Mouse (Mus musculus) kidney, adult 8-10 months (tissue): Measurements from ENCODE around the gene Fndc3b.
A peak's percentile ranks its signal among the peaks of the same experiment; 100 is the strongest.

ENCODE experiments used
- DNase-seq, 2 experiments: peaks; one replicate each; pipeline ENCODE4 v3.0.0; 2022

Gene Fndc3b

GRCm38 (mm10) chr3:27458416-27458815 lies 252.7 kb downstream of the Fndc3b start:
- DNase-seq = no peak

GRCm38 (mm10) chr3:27456514-27456913 lies 254.6 kb downstream of the Fndc3b start:
- DNase-seq = no peak

DNA sequence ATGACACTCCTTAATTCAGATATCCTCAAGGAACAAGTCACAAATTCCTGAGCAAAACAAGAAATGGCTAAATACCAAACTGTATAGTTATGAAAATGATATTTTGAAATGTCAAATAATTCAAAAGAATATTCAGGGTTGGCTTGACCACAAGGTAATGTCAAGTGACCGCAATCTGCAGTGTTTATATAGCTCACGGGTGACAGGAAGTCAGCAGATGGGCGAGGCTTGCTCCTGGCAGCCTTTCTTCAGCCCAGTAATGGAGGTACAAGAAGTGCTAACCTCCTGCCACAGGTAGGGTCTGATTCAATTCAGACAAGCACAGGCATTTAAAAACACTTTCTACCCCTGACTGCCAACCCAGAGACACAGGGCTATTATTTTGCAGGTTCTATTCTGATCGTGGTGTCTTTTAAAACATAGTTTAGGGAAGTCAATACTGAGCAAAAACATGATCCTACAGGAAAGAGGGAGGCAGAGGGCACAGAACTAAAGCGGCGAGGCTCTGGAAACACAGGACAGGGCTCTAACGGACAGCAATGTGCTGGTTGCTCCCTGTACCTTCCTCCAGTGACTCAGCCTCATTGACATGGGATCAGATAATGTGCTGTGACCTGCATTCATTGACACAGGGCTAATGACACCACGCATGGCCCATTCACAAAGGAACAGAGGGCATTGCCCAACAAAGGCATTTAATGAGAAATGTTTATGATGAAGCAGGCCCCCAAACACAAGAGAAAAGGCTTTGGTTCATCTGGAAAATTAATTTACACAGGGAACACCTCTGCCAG lies 256.5 kb downstream of the Fndc3b start:
- no peak for DNase-seq

GRCm38 (mm10) chr3:27453453-27454098 lies 257.5 kb downstream of the Fndc3b start:
- DNase-seq = peak; percentile 19 to 29

GRCm38 (mm10) chr3:27449447-27449846 lies 261.7 kb downstream of the Fndc3b start:
- DNase-seq = no peak

- DNase-seq = peak in 1 of 2 experiments; percentile 16
Measured at GRCm38 (mm10) chr3:27448367-27448766, 262.7 kb downstream of the Fndc3b start.

GRCm38 (mm10) chr3:27439704-27440103 lies 271.4 kb downstream of the Fndc3b start:
- DNase-seq = no peak

DNA sequence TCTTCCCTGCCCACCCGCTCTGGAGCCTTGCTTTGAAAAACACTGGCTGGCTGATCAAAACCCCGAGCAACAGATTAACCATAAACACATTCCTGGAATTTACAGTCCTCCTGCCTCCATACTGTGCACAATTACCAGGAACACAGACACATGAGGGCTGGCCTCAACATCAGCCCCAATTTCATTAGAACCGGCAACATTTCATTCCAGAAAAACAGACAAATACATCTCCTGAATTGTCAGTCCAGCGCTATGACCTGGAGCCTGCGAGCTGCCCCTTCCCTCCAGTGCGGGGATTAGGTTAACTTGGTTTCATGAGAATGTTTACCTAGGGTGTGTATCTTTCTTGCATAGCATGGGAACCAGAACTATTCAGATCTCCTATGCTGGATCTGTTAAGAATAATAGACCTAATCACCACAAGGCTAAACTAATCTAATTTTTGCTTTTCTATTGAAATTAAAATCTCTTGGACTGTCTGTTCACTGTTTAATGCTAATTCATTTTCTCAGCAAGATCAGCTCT lies 275.9 kb downstream of the Fndc3b start:
- no peak for DNase-seq

- peak; percentile 19 to 52 for DNase-seq
Measured at GRCm38 (mm10) chr3:27432981-27433380, 278.1 kb downstream of the Fndc3b start.

GRCm38 (mm10) chr3:27430621-27431263 lies 280.4 kb downstream of the Fndc3b start:
- DNase-seq = peak; percentile 45 to 65

GRCm38 (mm10) chr3:27427406-27427805 lies 283.7 kb downstream of the Fndc3b start:
- no peak for DNase-seq

DNA sequence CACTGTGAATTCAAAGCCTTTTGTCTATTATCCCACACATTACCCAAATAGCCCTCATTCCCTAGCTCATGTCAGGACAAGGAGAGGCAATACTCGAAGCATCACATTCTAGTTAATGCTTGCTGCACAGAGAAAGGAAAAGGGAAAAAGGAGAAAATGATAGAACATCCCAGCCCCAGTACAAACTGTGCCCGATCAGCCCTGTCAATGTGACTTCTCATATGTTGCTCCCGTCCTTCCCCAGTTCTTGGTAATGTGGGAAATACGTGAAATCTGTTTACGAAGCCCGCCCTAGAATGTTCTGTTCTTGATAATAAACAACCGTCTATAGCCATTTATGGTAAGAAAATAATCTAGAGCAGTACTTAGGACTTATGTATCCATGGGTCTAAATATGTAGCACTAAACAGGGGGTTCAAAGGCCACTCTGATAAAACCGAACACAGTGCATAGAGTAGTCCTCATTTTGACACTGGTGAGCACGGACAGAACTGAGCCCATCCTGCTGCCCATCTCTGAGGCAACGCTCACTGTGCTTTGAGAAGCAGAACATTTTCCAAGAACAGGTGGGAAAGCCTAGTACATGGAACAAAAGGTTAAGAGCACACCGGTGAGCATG lies 286.9 kb downstream of the Fndc3b start:
- DNase-seq = no peak

- no peak for DNase-seq
Measured at GRCm38 (mm10) chr3:27422521-27422920, 288.6 kb downstream of the Fndc3b start.

GRCm38 (mm10) chr3:27421980-27422379 lies 289.1 kb downstream of the Fndc3b start:
- DNase-seq = no peak

DNA sequence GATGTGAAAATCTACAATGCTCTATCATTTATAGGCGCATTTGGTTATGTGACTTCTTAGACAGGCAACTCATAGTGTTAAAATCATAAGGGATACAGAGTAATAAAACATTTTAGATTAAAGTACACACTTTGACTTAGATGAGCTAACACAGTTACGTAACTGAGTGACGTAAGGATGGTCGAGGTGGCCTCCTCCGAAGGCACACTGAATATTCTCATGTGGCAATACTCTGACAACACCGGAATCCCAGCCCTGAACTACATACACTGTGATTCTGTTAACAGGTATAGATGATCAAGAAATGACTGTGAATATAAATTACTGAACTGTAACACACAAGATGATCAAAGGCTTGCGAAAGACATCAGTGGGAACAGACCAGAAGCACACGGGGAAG lies 292.5 kb downstream of the Fndc3b start:
- no peak for DNase-seq

DNA sequence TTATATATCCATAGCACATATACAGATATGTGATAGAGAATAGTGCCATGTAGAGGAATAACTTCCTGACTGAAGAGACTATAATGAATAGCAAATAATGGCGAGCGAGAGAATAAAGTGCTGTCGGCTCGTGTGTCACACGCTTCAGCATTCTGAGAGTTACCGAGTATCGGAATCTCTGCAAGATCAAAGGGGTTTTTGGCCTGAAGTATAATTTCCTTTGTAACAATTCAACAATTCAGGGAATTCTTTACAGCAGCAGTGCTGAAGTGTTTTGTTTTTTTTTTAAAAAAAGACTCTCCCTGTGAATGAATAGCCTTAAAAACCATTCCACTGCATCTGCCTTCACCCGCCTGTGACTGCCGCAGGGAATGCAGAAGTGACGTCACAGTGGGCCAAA lies 294.3 kb downstream of the Fndc3b start:
- DNase-seq = no peak

GRCm38 (mm10) chr3:27413566-27413965 lies 297.5 kb downstream of the Fndc3b start:
- DNase-seq = no peak

- DNase-seq = no peak
Measured at GRCm38 (mm10) chr3:27411286-27411685, 299.8 kb downstream of the Fndc3b start.

DNA sequence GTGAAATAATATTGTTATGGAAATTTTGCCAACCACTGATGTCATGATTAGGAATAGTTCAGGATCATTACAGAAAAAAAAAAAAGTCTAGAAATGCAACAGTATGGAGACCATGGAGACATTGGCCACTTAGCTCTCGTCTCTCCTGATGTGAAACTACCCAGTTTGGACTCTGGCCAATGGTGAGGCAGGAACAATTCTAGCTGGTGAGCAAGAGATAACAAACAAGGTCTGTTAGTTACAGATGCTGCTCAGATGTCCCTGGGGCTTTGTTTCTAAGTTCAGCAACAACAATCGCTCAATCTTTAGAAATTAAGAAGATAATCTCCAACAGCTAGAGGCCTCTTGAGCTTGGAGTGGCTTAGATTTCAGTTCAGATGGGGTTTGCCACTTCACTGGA lies 302.5 kb downstream of the Fndc3b start:
- no peak for DNase-seq

- DNase-seq = no peak
Measured at GRCm38 (mm10) chr3:27406440-27406839, 304.7 kb downstream of the Fndc3b start.

GRCm38 (mm10) chr3:27400996-27401395 lies 310.1 kb downstream of the Fndc3b start:
- DNase-seq = peak; percentile 42 to 43

- no peak for DNase-seq
Measured at GRCm38 (mm10) chr3:27389923-27390322, 321.2 kb downstream of the Fndc3b start.

- DNase-seq = peak in 1 of 2 experiments; percentile 11
Measured at GRCm38 (mm10) chr3:27384836-27385235, 326.3 kb downstream of the Fndc3b start.
